Mouse (Mus musculus) ES-E14 (cell line): ENCODE data around the gene Snap23.

Source experiments
- CHD2 ChIP-seq: IDR thresholded peaks from 2 replicates; pipeline ENCODE4 v1.6.1; 2014; ENCODE audit warnings: mild to moderate bottlenecking, low read depth, low read length, inconsistent platforms
- MAFK ChIP-seq: IDR thresholded peaks from 2 replicates; pipeline ENCODE4 v1.6.1; 2014; ENCODE audit warnings: mild to moderate bottlenecking, low read depth, low read length, inconsistent platforms; ENCODE audit not compliant: insufficient read depth
- ZC3H11A ChIP-seq: IDR thresholded peaks from 2 replicates; pipeline ENCODE4 v1.6.1; 2012; ENCODE audit warnings: low read depth, mild to moderate bottlenecking, inconsistent platforms, low read length, borderline replicate concordance
- ZNF384 ChIP-seq: IDR thresholded peaks from 2 replicates; pipeline ENCODE4 v1.6.1; 2012; ENCODE audit warnings: low read depth, low read length, inconsistent platforms

DNA sequence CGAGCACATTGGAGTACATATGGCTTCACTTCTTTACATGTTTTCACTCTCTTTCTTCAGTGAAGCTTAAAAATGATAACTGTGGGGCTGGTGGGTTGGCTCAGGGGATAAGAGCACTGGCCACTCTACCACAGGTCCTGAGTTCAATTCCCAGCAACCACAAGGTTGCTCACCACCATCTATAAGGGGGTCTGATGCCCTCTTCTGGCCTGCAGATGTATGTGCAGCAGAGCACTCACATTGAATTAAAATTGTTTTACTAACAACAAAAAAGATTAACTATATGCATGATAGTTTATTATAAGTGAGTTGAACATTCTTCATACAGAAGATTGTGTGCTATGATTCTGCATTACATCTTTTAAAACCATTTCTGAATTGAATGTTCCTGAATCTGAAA is 52.1 kb downstream of the Snap23 start:
- TF ChIP-seq CHD2 (no peak), ZC3H11A (no peak), ZNF384 (no peak), MAFK (no peak)
